Mouse (Mus musculus) layer of hippocampus, postnatal 25 days (tissue): ENCODE data around the gene Tex19.1. TPM values are rescaled to one million over a fixed set of nuclear protein-coding genes. Genes with fewer than 3 reads are reported as not detected.

Source experiments
- DNase-seq, 2 experiments: peaks; one replicate each; pipeline ENCODE4 v3.0.0; 2022; ENCODE audit warnings: mixed read lengths in 2 of 2, low spot score in 1 of 2; ENCODE audit errors: extremely low spot score in 1 of 2
- total RNA-seq, 2 experiments: library from RNA; stranded (reverse); gene quantifications; 2 replicates each; pipeline ENCODE4 v1.2.3; 2021

Tex19.1 gene
- total RNA-seq, 2 experiments from 2014 or later = not detected

GRCm38 (mm10) chr11:121138732-121139131 is 7.2 kb upstream of the Tex19.1 start:
- DNase-seq = no peak

GRCm38 (mm10) chr11:121143325-121144015 is 2.5 kb upstream of the Tex19.1 start:
- no peak for DNase-seq

GRCm38 (mm10) chr11:121148193-121148592 is 2.2 kb downstream of the Tex19.1 start:
- DNase-seq = no peak

GRCm38 (mm10) chr11:121154203-121154602 is 8.3 kb downstream of the Tex19.1 start:
- no peak for DNase-seq

GRCm38 (mm10) chr11:121156411-121156891 is 10.5 kb downstream of the Tex19.1 start:
- DNase-seq = no peak

- DNase-seq = no peak
Observed at GRCm38 (mm10) chr11:121159971-121160370, 14.0 kb downstream of the Tex19.1 start, which contains the start of gene Uts2r. TSS of gene Uts2r (plus strand) at chr11:121160271.

- no peak for DNase-seq
Observed at GRCm38 (mm10) chr11:121160636-121161346, 14.8 kb downstream of the Tex19.1 start.

- no peak for DNase-seq
Observed at GRCm38 (mm10) chr11:121163751-121164150, 17.8 kb downstream of the Tex19.1 start.

- DNase-seq = no peak
Observed at GRCm38 (mm10) chr11:121173203-121173602, 27.3 kb downstream of the Tex19.1 start.

GRCm38 (mm10) chr11:121174234-121174633 is 28.3 kb downstream of the Tex19.1 start:
- no peak for DNase-seq

- DNase-seq = peak in 1 of 2 experiments; percentile 63
Observed at GRCm38 (mm10) chr11:121176285-121177270, 30.6 kb downstream of the Tex19.1 start.

- no peak for DNase-seq
Observed at GRCm38 (mm10) chr11:121189681-121190080, 43.7 kb downstream of the Tex19.1 start.

GRCm38 (mm10) chr11:121192742-121193141 is 46.8 kb downstream of the Tex19.1 start:
- no peak for DNase-seq

- DNase-seq = no peak
Observed at GRCm38 (mm10) chr11:121193415-121193814, 47.5 kb downstream of the Tex19.1 start.

Other genes with a start within 250 kb of the Tex19.1 start
- gene Ccdc57, start 213.3 kb upstream of the Tex19.1 start, total RNA-seq = 1 to 10 TPM; 4.8 to 8.0 TPM
- 1 to 10 TPM; 2.0 to 2.2 TPM for gene Slc16a3, start 197.7 kb upstream of the Tex19.1 start, total RNA-seq
- gene Csnk1d, start 154.8 kb upstream of the Tex19.1 start, total RNA-seq = 100 to 1,000 TPM; 127 to 128 TPM
- not detected for gene Cd7, start 106.7 kb upstream of the Tex19.1 start, total RNA-seq
- gene Sectm1b, start 82.6 kb upstream of the Tex19.1 start, total RNA-seq = not detected
- not detected for gene Sectm1a, start 64.9 kb upstream of the Tex19.1 start, total RNA-seq
- not detected for gene Tex19.2, start 27.5 kb upstream of the Tex19.1 start, total RNA-seq
- under 1 TPM; 0.25 to 0.35 TPM for gene Uts2r, start 14.1 kb downstream of the Tex19.1 start, total RNA-seq
- gene Hexdc, start 58.3 kb downstream of the Tex19.1 start, total RNA-seq = 10 to 100 TPM; 22.1 to 26.5 TPM
- 1 to 10 TPM; 7.1 to 7.3 TPM for gene Ogfod3, start 58.6 kb downstream of the Tex19.1 start, total RNA-seq
- gene Cybc1, start 83.2 kb downstream of the Tex19.1 start, total RNA-seq = 10 to 100 TPM; 23.3 to 24.0 TPM
- 10 to 100 TPM; 52.9 to 55.6 TPM for gene Narf, start 91.1 kb downstream of the Tex19.1 start, total RNA-seq
- 10 to 100 TPM; 79.4 to 82.9 TPM for gene Foxk2, start 113.8 kb downstream of the Tex19.1 start, total RNA-seq
- gene Wdr45b, start 208.3 kb downstream of the Tex19.1 start, total RNA-seq = 10 to 100 TPM; 63.7 to 65.6 TPM
- gene Rab40b, start 242.1 kb downstream of the Tex19.1 start, total RNA-seq = 10 to 100 TPM; 62.5 to 66.8 TPM